Comparison of ENCODE assay signal across 28 mouse cellular contexts in genomic region chr2:50954361-50955066, GRCm38 (mm10).
A peak's percentile ranks its signal among the peaks of the same experiment; 100 is the strongest.
DNase-seq lines count a peak whose midpoint lies in the region; ATAC-seq and TF ChIP-seq lines count a peak whose summit lies in the region.
"Had no signal": no experiment of that assay in that cellular context is flagged by ENCODE, and none has a peak within 500 bp of the region (broad histone marks: within the 10 kb centered on the region; RNA-seq: fewer than 3 reads in every experiment).

No protein-coding gene starts in this region.

- peak; percentile 54; the same call in 1 of the 2 replicates for ATAC-seq in forebrain, embryonic 14.5 days
- ATAC-seq in forebrain, postnatal 0 days = no peak
- ATAC-seq in lung, postnatal 0 days = no peak
- no peak for ATAC-seq in intestine, embryonic 15.5 days
- ATAC-seq: activated CD4-positive, CD25-positive, alpha-beta regulatory T cell, adult 4 months; CD4-positive, CD25-positive, alpha-beta regulatory T cell, adult 4 months; forebrain, embryonic 15.5 days; intestine, embryonic 16.5 days; liver, embryonic 12.5 days; liver, postnatal 0 days had no signal

- peak; percentile 68 for DNase-seq in forebrain, embryonic 14.5 days (ENCODE audit: low spot score)
- no peak for DNase-seq in forebrain, postnatal 0 days
- peak; percentile 23 for DNase-seq in lung, postnatal 0 days (ENCODE audit: low spot score)
- no peak for DNase-seq in lung, postnatal 10 days
- peak; percentile 22 for DNase-seq in NIH3T3 (ENCODE audit: low read depth)
- no peak for DNase-seq in thymus, adult 18-20 months
- DNase-seq: adrenal gland, adult 2 months; cerebellum, adult 8-10 months; cerebellum, postnatal 25 days; heart, adult 2 months; heart, postnatal 4 days; kidney, adult 8-10 months; kidney, postnatal 4 days; liver, postnatal 0 days; lung, postnatal 4 days; spleen, adult 18-20 months; thymus, postnatal 25 days had no signal

- TF ChIP-seq EP300 in lung, postnatal 0 days (IDR thresholded peaks at IDR 0.05) = no peak

- no peak overlapping the region for H3K4me2 ChIP-seq in forebrain, embryonic 14.5 days (ENCODE audit: low read length)
- H3K4me2 ChIP-seq in forebrain, postnatal 0 days (ENCODE audit: low read depth) = no peak overlapping the region
- H3K4me2 ChIP-seq in lung, postnatal 0 days (replicated peaks; ENCODE audit: low read depth, low read length) = no peak overlapping the region
- H3K4me2 ChIP-seq in intestine, embryonic 15.5 days (replicated peaks) = no peak overlapping the region
- H3K4me2 ChIP-seq: forebrain, embryonic 15.5 days; heart, embryonic 12.5 days; hindbrain, embryonic 15.5 days; liver, embryonic 12.5 days; midbrain, embryonic 12.5 days had no signal

- H3K4me3 ChIP-seq in forebrain, embryonic 14.5 days (ENCODE audit: low read depth, low read length) = no peak overlapping the region
- no peak overlapping the region for H3K4me3 ChIP-seq in forebrain, postnatal 0 days (ENCODE audit: low read depth, low read length)
- H3K4me3 ChIP-seq in lung, postnatal 0 days (ENCODE audit: low read depth, low read length) = no peak overlapping the region
- H3K4me3 ChIP-seq in intestine, embryonic 15.5 days (replicated peaks) = no peak overlapping the region
- H3K4me3 ChIP-seq: forebrain, embryonic 15.5 days; heart, adult 2 months; heart, embryonic 12.5 days; hindbrain, embryonic 15.5 days; liver, embryonic 12.5 days; megakaryocyte, embryonic 14.5 days; midbrain, embryonic 12.5 days had no signal

- H3K9me3 ChIP-seq in forebrain, embryonic 14.5 days (replicated peaks; ENCODE audit: control insufficient read depth, low read length) = no peaks in the 10 kb centered on the region
- no peaks in the 10 kb centered on the region for H3K9me3 ChIP-seq in forebrain, postnatal 0 days (ENCODE audit: low read length)
- H3K9me3 ChIP-seq in lung, postnatal 0 days (ENCODE audit: low read length) = no peaks in the 10 kb centered on the region
- H3K9me3 ChIP-seq in intestine, embryonic 15.5 days = no peaks in the 10 kb centered on the region
- H3K9me3 ChIP-seq: forebrain, embryonic 15.5 days; heart, embryonic 12.5 days; hindbrain, embryonic 15.5 days; liver, embryonic 12.5 days; megakaryocyte, embryonic 14.5 days; midbrain, embryonic 12.5 days had no signal

- H3K27me3 ChIP-seq in forebrain, embryonic 14.5 days (replicated peaks; ENCODE audit: control insufficient read depth, insufficient read depth, low read length) = no peaks in the 10 kb centered on the region
- no peaks in the 10 kb centered on the region for H3K27me3 ChIP-seq in forebrain, postnatal 0 days (ENCODE audit: insufficient read depth, low read length)
- H3K27me3 ChIP-seq in lung, postnatal 0 days (replicated peaks; ENCODE audit: insufficient read depth, low read length) = no peaks in the 10 kb centered on the region
- no peaks in the 10 kb centered on the region for H3K27me3 ChIP-seq in intestine, embryonic 15.5 days (replicated peaks)
- H3K27me3 ChIP-seq: forebrain, embryonic 15.5 days; heart, embryonic 12.5 days; hindbrain, embryonic 15.5 days; liver, embryonic 12.5 days; megakaryocyte, embryonic 14.5 days; midbrain, embryonic 12.5 days had no signal

- H3K36me3 ChIP-seq in forebrain, embryonic 14.5 days (ENCODE audit: control insufficient read depth, insufficient read depth, low read length) = no peaks in the 10 kb centered on the region
- H3K36me3 ChIP-seq in forebrain, postnatal 0 days (ENCODE audit: insufficient read depth) = no peaks in the 10 kb centered on the region
- no peaks in the 10 kb centered on the region for H3K36me3 ChIP-seq in lung, postnatal 0 days (ENCODE audit: insufficient read depth, low read length)
- H3K36me3 ChIP-seq in intestine, embryonic 15.5 days = no peaks in the 10 kb centered on the region
- H3K36me3 ChIP-seq: forebrain, embryonic 15.5 days; heart, embryonic 12.5 days; hindbrain, embryonic 15.5 days; liver, embryonic 12.5 days; midbrain, embryonic 12.5 days had no signal

- TF ChIP-seq CTCF in forebrain, postnatal 0 days (IDR thresholded peaks at IDR 0.05; ENCODE audit: low read depth) = no peak
- no peak for TF ChIP-seq CTCF in lung, postnatal 0 days (IDR thresholded peaks at IDR 0.05)

- no peak overlapping the region for H3K9ac ChIP-seq in forebrain, embryonic 14.5 days (ENCODE audit: low read length)
- no peak overlapping the region for H3K9ac ChIP-seq in forebrain, postnatal 0 days
- H3K9ac ChIP-seq in lung, postnatal 0 days (replicated peaks; ENCODE audit: low read depth) = no peak overlapping the region
- no peak overlapping the region for H3K9ac ChIP-seq in intestine, embryonic 15.5 days
- H3K9ac ChIP-seq: forebrain, embryonic 15.5 days; heart, embryonic 12.5 days; hindbrain, embryonic 15.5 days; liver, embryonic 12.5 days; liver, postnatal 0 days; midbrain, embryonic 12.5 days had no signal

- 8% methylated on average over 6 of the region's 6 CpGs for WGBS in forebrain, embryonic 14.5 days
- 26% methylated on average over 6 of the region's 6 CpGs for WGBS in forebrain, postnatal 0 days
- WGBS in lung, postnatal 0 days = 54% methylated on average over 6 of the region's 6 CpGs
- WGBS in intestine, embryonic 15.5 days = 78% methylated on average over 6 of the region's 6 CpGs

- H3K27ac ChIP-seq in forebrain, embryonic 14.5 days (ENCODE audit: low read depth, low read length) = no peak overlapping the region
- no peak overlapping the region for H3K27ac ChIP-seq in forebrain, postnatal 0 days (ENCODE audit: low read depth, low read length)
- no peak overlapping the region for H3K27ac ChIP-seq in lung, postnatal 0 days (ENCODE audit: low read length)
- no peak overlapping the region for H3K27ac ChIP-seq in intestine, embryonic 15.5 days
- H3K27ac ChIP-seq: forebrain, embryonic 15.5 days; heart, adult 2 months; hindbrain, embryonic 15.5 days; kidney, postnatal 0 days; liver, embryonic 12.5 days; midbrain, embryonic 12.5 days had no signal

- peaks cover 9% of the 10 kb centered on the region for H3K4me1 ChIP-seq in forebrain, embryonic 14.5 days (ENCODE audit: control insufficient read depth, insufficient read depth, low read length)
- no peaks in the 10 kb centered on the region for H3K4me1 ChIP-seq in forebrain, postnatal 0 days (ENCODE audit: insufficient read depth)
- H3K4me1 ChIP-seq in lung, postnatal 0 days (ENCODE audit: insufficient read depth, low read depth, low read length) = no peaks in the 10 kb centered on the region
- H3K4me1 ChIP-seq in intestine, embryonic 15.5 days (replicated peaks) = no peaks in the 10 kb centered on the region
- H3K4me1 ChIP-seq: heart, embryonic 12.5 days; hindbrain, embryonic 15.5 days; liver, embryonic 12.5 days; megakaryocyte, embryonic 14.5 days had no signal

Comparison
In these comparisons a context has a peak if more than half of its experiments do, and no peak if none do; other contexts are left out.
1. DNase-seq: peak in forebrain, embryonic 14.5 days (single experiment), lung, postnatal 0 days (single experiment) and NIH3T3 (single experiment); none in forebrain, postnatal 0 days (single experiment), lung, postnatal 10 days (single experiment) and thymus, adult 18-20 months (0 of 2).